Mouse (Mus musculus): Measurements from ENCODE around the gene Pum1.

The Pum1 gene

GRCm38 (mm10) chr4:130814742-130815330 lies 151.7 kb downstream of the Pum1 start:
- no peak for DNase-seq (ENCODE audit: low read depth, low spot score)

DNA sequence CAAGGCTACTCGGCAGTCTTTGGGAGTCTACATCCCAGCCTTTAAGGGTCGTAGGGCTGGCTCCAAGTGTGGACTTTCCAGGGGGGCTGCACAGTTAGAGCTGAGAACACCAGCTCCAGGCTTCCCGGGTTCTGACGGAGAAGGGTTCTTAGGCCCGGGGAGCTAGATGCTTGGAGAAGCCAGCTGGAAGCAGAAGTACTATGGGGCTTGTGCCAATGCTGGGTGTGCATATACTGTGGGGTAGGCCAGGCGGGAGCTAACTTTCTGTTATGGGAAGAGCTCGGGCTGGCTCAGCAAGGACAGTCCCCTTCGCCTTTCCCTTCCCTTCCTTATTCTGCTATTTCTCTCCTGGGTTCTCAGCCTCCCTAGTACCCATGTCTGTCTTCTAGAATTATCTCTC lies 152.7 kb downstream of the Pum1 start:
- DNase-seq (ENCODE audit: low read depth, low spot score), result no peak

- DNase-seq (ENCODE audit: low read depth, low spot score), result no peak
Measured at GRCm38 (mm10) chr4:130819806-130820205, 156.7 kb downstream of the Pum1 start.

GRCm38 (mm10) chr4:130820594-130821255 lies 157.6 kb downstream of the Pum1 start:
- no peak for DNase-seq (ENCODE audit: low read depth, low spot score)

DNA sequence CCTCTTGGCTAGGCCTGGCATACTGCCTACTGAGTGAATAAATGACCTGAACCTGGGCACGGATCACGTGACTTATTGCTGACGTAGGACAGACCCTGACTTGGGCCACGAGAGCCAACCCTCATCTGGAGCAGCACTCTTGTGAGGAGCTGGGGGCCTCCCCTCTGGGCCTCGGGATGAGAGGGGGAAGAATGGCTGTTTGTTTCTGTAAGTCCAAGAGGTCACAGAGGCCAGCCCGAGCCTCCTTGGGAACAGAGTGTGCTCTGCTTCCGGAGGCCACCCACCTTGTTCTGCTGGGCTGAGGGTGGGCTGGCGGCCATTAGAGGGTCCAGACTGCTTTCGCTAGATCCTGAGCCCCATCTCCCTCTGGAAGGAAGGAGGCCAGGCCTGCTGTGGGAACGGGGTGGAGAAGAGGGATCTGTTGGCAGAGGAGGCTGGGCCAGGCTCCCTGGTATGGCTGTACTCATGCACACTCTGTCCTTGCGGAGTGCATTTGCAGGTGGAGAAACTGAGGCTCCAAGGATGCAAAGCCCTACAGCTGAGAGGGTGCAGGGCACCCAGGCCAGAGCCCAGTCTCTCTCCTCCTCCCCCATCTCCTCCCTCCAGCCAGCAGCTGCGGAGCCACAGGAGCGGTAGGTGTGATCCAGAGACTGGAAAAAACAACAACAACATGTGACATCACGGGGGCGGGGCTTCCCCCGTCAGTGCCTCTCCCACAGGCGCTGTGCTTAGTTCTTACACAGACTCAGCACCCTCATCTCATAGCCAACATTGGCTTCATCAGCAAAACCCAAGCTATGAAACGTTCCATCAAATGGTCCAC lies 165.9 kb downstream of the Pum1 start:
- peak; percentile 32 for DNase-seq (ENCODE audit: low read depth, low spot score)

Data from ES-CJ7 (cell line).